Mouse (Mus musculus) CD4-positive, CD25-positive, alpha-beta regulatory T cell, adult 4 months (primary cell): ENCODE results near the gene Specc1. TPM values are rescaled to one million over a fixed set of nuclear protein-coding genes. Genes with fewer than 3 reads are reported as not detected.

Experiments
- ATAC-seq: one replicate; pipeline ENCODE4 v1.8.0; 2017
- polyA plus RNA-seq, 2 experiments: library from polyadenylated mRNA; unstranded; fragments of 100-300 nt; shearing (Covaris generic); gene quantifications; one replicate each; pipeline ENCODE4 v1.2.1; 2017

The Specc1 gene
- polyA plus RNA-seq, 2 experiments from 2014 or later: 2.9 to 3.5 TPM

DNA sequence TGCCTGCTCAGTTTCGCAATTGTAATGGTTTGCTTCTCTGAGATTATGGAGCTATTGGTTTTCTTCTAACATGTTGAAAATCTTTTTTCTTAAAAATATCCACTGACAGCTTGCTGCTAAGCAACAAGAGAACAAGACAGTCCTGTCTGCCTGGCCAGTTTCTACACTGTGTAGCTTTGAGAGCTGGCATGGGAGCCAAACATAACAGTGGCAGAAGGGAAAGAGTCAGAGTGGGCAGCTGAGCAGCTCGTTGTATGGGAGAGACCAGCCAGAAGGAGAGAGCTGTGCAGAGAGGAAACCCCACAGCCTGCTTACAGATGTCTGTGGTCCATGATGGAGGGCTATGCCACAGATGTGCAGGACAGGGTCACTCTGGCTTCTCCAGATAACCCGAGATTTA, 235.5 kb downstream of the Specc1 start:
- ATAC-seq: no peak

DNA sequence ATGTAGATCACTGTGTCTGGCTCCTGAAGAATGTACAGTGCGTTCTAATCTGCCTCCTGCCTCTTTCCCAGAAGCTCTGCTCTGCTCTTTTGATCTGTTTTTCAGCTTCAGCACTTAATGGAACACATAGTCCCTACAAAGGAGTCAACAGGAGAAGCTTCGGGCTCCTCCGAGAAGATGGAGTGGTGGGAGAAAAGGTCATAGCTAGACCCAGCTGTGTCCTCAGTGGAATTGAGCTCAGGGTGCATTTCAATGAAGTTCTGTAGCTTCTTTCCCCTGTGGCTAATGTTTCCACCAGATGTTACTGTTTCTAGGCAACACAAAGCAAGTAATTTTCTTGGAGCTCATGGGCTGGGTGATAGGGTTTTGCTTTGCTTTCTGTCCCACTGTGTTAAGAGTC, 236.6 kb downstream of the Specc1 start:
- ATAC-seq: no peak

DNA sequence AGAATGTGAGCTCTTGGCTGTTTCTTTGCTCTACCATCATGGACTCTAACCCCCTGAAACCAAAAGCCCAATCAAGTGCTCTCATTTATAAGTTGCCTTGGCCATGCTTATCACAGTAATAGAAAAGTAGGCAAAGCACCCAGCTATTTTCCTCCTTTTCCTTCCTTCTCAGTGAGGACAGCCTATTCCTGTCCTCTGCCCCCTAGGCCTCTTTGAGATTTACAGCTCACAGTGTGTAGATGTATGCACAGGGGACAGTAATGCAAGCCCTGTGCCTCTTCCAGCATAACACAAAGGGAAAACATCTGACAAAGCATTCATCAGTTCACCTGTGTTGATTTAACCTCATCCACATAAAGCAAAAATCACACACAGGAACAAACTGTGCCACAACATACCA, 237.7 kb downstream of the Specc1 start:
- no peak for ATAC-seq

DNA sequence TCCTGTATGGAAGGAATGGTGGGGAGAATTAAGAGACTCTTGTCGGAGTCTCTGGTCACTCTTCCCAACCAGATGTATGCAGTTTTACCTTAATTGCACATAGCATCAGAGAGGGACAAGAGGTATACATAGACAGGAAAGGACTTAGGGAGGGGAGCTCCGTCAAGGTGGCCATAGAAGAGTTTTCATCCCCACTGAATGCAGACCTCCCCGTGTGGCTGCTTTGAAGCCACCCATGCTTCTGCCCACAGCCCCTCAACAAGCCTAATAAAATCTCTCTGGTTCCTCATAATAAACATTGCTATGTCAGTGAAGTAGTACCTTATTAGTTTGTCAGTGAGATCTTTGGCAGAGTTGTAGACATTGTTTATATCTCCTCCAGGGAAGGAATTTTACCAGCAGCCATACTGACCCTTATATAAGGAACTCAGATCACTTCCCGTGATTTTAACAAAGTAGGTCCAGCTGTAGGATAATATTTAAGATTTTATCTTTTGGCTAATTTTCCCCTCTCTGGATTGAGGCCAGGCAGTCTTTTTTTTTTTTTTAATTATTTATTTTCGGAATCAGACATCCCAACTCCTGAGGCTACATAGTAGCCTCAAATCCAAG, 244.4 kb downstream of the Specc1 start:
- no peak for ATAC-seq

DNA sequence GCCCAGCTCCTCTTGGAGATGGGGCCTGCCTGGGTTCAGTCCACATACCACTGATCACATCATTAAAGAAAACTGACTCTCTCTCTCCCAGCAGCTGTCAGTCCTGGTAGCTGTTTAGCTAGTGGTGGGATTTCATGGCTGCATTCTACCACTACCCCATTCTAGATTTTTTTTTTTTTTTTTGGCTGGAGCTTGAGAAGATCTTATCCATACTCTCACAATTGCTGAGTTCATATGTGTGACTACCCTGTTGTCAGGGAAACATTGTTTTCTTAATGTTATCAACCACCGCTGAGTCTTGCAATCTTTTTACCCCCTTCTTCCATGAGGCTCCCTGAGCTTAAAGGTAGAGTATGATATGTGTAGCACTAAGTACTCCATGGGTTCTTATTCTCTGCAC, 246.1 kb downstream of the Specc1 start:
- ATAC-seq: no peak

DNA sequence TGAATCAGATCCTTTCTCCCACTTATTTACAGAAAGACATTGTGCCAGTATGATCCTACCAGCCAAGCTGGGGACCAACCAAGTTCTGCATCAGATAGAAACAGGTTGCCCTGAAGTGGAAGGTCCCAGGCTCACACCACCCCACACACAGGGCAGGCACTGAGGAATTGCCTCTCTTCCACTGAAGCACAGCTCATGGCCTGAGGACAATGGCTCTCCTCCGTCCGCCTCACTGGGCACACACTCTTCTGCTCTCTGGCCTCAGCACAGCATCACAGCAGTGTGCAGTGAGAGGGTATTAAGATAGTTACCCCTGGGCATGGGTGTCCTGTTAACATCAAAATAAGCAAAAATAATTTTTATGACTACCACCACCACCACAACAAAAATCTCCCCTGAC, 252.5 kb downstream of the Specc1 start:
- ATAC-seq: no peak

DNA sequence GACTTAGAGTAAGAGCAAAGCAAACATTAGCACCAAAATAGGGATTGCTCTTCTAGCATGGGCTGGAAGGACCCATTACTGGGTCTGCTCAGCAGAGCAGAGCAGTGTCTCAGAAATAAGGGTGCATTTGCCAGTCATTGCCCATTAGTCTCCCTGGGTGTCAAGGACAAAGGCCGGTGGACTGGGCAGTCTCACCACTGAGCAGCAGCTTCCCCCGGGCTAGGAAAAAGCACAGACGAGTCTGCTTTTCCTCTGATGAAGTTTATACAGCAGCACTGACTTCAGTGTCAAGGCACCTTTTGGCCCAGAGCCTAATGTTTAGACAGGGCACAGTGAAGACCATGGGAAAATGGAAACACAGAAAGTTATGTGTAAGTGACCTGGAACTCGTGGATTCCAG, 253.3 kb downstream of the Specc1 start:
- ATAC-seq: no peak

DNA sequence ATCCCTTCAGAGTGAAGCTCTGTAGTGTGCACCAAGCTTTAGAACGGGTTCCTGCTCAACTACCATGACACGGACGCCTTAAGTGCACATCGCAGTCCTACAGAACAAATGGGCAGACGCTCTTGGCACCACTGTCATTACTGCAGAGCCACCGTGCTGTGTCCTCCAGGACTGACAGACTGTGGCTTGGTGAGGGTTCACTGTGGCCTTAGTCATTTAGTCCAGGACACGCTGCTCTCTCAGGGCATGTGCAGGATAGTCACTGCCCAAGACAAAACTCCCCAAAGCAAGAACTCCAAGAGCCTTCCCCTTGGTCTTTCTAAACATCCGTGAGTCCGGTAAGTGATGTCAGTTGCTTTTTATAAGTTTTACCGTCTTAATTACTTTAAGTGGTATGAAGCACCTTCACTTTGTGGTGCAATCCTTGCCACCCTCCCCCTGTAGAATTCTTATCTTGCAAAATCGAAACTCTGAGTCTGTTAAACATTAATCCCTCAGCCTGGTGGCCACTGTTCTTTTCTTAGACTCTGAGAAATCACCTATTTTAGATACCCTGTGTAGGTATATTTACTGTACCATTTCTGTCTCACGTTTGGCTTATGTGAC, 256.9 kb downstream of the Specc1 start:
- ATAC-seq: no peak

DNA sequence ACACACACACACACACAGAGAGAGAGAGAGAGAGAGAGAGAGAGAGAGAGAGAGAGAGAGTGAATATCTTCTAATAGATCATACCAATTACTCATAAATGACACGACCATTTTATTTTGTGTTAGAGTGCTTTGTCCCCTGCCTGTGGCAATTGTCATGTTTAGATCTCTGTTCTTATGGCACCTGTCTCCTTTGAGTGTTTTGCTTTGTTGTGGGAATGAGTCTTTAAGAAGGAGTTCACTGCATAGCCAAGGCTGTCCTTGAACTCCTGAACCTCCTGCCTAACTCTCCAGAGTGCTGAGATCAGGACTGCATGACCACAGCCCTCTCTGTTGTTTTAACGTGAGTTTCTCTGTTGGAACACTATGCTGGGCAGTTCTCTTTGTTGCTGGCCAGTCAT, 258.5 kb downstream of the Specc1 start:
- ATAC-seq: no peak

DNA sequence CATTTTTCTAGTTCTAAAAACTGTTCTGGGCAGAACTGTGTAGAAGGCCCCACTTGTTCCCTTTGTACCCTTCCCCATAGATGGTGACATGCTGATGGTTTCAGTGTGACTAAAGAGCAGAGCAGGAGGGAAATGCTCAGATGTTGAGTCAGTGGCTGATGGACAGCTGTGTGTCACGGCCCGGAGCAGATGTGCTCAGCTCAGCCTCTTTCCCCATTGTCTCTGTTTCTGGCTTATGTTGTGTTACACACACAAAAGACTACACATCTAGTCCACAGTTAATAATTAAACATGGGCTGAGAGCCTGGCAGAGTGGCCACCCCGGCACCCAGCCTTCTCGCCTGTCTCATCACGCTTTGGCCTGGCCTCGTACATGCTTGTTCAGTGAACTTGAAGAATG, 261.2 kb downstream of the Specc1 start:
- no peak for ATAC-seq

DNA sequence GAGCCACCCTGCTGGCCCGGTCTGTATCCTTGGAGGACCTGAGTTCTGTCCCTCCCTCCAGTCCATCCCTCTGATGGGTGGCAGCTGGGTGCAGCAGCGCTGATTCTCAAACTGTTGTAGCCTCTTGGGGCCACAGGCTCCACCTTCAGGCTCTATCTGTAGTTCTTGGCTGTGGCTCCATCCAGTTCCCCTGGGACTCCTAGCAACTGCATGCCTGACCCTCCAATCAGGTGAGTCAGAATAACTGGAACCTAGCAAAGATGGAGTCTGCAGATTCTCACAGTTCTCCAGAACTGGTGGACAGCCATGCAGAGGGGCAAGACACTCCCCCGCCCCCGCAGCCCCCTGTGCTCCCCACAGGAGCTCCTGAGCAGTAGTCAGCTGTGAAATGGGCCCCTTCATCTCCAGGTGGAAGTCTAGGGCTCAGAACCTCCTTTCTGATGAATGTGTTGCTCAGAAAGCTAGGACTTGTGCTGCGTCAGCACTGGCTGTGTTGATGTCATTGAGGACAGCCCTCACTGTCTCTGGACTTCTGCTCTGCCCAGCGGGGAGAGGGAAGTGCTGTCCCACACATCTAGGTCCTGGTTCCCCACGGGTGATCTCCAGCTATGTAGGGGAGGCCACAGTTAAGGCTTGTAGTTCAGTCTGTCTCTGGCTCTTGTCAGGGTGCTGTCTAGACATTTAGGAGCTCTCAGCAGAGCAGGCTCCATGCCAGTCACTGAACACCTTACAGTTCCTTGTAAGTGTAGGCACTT, 264.4 kb downstream of the Specc1 start:
- no peak for ATAC-seq

DNA sequence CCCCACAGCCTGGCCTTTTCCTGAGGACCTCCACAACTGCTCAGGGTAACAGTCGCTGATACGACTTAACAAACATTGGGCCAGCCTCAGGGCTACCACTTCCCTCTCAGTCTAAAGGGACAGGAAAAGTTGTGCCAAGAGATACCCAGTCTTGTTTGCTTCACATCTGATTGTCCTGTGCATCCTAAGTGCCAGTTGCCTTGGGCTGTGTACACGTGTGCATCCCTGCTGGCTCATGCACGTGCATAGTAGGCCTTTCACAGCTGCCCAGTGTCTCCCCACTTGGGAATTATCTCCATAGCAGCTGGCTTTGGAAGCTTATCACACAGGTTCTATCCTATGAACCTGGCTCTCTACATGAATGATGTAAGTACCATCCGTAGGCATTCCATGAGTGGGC, 266.9 kb downstream of the Specc1 start:
- no peak for ATAC-seq

DNA sequence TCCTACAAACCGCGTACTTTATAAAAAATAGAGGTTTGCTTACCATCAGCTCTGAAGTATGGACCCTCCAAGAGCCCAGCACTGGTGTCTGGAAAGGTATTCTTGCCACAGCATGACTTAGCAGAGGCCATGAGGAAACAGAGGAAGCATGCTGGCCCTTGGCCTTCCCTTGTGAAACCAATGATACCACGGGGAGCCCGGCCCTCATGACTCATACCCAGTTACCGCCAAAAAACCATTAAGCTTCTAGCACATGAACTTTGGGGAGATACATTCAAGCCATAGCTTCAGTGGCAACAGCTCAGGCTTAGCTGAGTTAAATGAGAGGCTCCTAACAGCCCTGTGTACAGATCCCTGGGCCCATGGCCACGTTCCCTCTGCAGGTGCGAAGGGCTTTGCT, 267.4 kb downstream of the Specc1 start:
- no peak for ATAC-seq

DNA sequence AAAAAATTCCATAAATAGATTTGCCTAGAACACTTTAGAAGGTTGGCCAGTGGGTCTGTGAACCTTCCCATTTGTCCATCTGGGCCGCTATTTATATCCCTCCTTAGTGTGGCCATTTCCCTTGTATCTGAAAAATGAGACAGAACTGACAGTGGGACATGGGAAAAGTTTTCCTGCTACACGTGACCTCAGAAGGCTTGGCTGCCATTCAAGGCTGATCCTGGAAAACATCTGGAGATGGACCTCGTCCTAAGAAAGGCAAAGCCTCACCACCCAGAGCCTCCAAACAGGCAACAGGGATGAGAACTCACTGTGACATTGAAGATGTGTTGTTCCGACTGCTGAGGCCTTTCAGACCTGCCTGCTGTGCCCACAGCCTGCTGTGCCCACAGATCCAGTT, 268.2 kb downstream of the Specc1 start:
- no peak for ATAC-seq

DNA sequence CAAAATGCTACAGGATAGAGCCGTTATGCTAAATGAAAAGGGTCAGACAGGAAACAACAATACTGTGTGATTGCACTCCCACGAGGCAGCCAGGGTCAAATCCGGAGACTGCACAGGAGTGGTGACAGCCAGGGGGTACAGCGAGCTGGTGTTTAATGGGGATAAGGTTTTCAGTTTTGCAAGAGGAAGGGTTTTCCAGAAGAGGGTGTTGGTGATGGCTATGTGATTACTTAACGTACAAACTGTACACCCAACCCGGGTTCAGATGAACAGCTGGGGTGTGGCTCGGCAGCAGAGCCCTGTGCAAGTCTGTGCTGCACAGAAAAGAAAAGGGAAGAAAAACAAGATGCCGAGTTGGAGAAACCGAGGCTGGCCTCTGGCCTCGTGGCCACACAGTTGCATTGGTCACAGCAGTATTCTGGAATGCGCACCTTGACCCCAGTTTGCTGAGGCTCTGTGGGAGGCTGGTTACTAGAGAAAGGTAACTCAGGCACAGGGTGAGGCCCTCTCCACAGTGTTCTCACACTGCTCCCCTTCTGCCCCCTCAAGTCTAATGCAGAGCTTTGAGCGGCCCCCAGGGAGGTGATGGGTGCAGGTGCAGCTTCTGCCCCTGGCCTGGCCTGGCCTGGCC, 284.2 kb downstream of the Specc1 start:
- no peak for ATAC-seq

DNA sequence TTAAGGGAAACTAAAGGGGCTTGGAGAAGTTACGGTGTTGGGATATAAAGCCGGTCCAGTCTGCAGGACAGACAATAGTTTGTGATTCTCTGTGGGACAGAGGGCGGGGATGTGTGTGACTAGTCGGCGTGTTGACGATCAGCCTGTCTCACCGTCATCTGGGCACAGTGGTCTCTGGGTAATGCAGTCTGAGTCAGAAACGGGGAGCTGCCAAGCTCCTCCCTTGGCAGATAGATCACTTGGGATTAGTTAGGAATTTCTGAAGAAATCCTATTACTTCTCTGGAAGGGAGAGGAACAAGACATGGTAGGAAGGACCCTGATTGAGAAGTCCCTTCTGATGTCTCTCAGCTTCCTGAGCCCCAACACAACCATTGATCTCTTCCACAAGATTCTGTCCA, 287.3 kb downstream of the Specc1 start:
- ATAC-seq: no peak

DNA sequence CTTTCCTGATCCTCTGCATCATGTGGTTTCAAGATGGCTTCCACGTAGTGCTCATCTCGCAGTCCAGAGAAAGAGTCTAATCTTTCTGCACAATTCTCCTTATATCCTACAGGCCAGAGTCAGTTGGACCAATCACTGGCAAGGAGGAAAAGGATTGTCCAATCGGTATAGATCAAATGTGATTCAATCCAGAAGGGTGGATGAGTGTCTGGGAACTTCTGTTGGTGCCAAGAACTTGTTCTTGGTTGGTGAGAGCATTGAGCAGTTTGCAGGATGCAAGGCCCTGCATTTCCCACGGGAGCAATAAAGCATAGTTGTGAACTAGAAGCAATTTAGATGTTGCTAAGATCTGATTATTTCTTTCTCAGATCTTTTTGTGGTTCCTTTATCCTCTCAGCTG, 287.9 kb downstream of the Specc1 start:
- ATAC-seq: no peak

DNA sequence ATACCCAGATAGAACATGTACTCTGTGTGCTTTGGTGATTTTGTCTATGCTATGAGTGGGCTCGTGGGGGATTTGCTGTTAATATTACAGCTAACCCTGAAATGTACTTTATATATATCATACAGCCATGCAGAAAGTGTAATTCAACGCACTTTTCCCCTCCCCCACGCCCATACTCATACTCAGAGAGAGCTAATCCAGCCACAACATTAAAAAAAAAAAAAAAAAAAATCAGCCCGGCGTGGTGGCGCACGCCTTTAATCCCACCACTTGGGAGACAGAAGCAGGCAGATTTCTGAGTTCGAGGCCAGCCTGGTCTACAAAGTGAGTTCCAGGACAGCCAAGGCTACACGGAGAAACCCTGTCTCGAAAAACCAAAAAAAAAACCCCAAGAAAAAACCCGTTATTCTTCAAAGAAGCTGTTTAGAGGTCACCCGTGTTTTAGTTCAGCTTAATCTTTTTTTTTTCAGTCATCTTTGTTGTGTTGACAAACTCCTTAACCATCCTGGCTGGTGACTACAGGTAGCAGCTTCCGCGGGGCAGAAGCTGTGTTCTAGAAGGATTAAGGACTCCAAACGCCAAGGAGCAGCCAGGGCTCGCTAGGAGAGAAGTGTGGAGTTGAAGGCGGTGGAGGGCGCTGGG, 291.3 kb downstream of the Specc1 start:
- no peak for ATAC-seq

DNA sequence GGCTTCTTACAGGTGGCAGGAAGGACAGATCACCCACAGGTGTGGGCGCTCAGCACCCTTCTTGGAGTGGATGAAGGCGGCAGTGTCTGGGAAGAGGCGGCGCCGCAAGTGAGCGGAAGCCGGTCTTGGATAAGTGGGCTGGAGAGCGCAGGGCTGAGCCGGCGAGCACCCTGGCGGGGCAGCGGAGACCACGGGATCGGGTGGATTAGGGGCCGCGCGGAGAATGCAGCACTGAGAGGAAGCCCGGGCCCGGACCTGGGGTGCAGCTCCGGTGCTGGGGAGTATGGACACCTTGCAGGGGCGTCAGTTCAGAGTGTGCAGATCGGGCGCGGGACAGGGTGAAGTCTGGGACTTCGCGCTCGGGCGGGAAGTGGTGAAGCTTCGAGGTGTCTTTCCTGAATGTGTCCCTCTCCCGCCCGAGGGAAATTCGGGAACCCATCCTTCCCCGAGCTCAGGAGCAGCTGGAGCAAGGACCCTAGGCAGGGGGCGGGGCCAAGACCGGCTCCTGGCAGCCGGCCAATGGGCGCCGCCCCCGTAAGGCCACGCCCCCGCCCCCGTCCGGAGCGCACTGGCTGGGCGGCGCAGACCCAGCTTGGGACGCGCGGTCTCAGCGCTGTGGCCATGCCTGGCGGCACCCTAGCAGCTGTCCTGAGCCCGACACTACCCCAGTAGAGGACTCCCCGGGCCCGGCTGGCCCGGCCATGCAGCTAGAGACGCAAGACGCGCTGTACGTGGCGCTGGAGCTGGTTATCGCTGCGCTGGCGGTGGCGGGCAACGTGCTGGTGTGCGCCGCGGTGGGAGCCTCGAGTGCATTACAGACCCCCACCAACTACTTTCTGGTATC, 292.1 kb downstream of the Specc1 start, which contains the start of gene Adora2b:
Gene Adora2b (plus strand): TSS at position 584 of the 844 bp plus-strand sequence.
- no peak for ATAC-seq

DNA sequence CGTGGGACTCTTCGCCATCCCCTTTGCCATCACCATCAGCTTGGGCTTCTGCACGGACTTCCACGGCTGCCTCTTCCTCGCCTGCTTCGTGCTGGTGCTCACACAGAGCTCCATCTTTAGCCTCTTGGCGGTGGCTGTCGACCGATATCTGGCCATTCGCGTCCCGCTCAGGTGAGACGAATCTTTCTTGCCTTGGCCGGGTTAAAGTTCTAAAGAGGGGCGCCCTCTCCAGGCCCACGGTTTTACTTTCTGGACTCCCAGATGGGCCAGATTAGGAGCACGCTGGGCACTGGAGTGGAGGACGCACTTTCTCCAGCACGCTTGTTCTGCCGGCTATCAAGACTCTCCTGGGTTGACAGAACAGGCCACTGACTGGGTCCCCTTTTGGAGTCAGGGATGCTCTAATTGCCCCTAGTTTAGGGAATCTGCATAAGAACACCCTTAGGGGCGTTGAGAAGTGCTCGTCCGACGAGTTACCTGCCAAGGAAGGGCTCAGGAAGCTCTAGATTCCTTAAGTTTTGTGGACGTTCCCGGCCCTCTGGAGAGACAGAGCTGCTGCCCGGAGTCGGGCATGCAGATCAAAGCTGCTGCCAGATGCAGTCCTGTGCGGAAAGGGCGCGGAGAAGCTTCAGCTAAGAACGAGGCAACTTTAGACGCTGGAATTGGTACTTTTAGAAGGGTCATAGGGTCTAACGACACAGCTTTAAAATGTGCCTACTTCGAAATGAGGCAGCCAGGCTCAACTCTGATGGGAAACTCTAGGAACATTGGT, 292.9 kb downstream of the Specc1 start:
- no peak for ATAC-seq

DNA sequence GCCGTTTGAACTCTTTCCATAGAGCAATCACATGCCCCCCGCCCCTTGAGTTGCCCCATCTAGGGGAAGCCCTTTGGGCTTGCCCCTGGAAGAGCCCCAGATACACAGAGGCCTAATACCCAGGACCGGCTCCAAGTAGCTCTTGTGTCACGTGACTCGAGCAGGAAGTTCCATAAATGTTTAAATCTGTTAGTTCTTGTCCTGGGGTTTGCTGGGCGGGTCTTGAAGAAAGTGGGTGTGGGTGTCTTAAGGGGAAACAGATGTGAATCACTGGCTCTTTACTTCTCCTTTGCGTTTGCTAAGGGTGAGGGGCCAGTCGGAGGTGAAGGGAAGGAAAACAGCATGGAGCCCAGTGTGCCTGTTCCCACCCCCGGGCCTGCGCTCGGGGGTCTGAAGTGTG, 294.5 kb downstream of the Specc1 start:
- no peak for ATAC-seq
